Mouse (Mus musculus): Measurements from ENCODE around the gene Krtap5-2.
"Not testable (repeated sequence)": the region's sequence is repeated elsewhere in the genome, so short reads cannot be mapped to it uniquely, and the experiment has no call there.

The Krtap5-2 gene

DNA sequence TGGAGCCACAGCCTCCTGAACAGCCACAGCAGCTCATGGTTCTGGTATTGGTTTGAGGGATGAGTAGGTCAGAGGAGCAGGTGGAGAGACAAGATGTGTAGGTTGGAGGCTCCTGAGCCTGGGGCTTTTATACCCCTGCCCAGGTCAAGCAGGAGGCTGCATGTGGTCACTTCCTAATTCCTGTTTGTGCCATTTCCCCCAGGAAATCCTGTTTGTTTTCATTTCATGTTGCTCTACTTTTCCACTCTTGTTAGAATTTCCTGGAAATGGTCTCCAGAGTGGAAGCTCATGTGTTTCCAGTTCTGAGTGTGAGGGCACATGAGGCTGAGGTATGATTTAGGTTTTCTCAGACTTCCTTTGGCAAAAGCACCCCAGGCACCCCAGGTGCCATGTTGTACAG, at the start of gene Krtap5-2:
Gene Krtap5-2, minus strand, starts transcription at position 101 of the 400 bp plus-strand sequence.
- DNase-seq, result not testable (repeated sequence)

GRCm38 (mm10) chr7:142224518-142224917, 48.7 kb upstream of the Krtap5-2 start:
- DNase-seq, result no peak

DNA sequence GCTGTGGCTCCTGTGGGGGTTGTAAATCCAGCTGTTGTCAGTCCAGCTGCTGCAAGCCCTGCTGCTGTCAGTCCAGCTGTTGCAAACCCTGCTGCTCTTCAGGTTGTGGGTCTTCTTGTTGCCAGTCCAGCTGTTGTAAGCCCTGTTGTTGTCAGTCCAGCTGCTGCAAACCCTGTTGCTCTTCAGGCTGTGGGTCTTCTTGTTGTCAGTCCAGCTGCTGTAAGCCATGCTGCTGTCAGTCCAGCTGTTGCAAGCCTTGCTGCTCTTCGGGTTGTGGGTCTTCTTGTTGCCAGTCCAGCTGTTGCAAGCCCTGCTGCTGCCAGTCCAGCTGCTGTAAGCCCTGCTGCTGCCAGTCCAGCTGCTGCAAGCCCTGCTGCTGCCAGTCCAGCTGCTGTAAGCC, 36.3 kb upstream of the Krtap5-2 start:
- not testable (repeated sequence) for DNase-seq

DNA sequence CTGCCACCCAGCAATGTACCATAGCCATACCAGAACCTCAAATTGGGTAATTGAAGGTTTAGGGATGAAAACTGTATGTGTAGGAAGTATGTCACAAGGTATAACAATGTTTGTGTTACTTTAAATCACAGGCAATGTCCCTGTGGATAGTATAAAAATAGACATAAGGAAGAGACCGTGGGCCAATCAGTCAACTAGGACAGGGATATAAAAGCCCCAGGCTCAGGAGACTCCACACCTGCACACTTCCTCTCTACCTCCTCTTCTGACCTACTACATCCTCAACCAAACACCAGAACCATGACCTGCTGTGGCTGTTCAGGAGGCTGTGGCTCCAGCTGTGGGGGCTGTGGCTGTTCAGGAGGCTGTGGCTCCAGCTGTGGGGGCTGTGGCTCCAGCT, 35.8 kb upstream of the Krtap5-2 start, which contains the start of gene Gm7579:
Gene Gm7579, plus strand, starts transcription at position 301 of the 400 bp plus-strand sequence.
- no peak for DNase-seq

- DNase-seq, result not testable (repeated sequence)
Observed at GRCm38 (mm10) chr7:142206891-142207290, 31.1 kb upstream of the Krtap5-2 start.

- no peak for DNase-seq
Observed at GRCm38 (mm10) chr7:142205488-142205887, 29.7 kb upstream of the Krtap5-2 start.

- DNase-seq, result no peak
Observed at GRCm38 (mm10) chr7:142201064-142201463, 25.3 kb upstream of the Krtap5-2 start, which contains the start of gene Krtap5-3. Krtap5-3 (plus strand) TSS chr7:142201364.

GRCm38 (mm10) chr7:142198748-142199147, 22.9 kb upstream of the Krtap5-2 start:
- DNase-seq, result no peak

DNA sequence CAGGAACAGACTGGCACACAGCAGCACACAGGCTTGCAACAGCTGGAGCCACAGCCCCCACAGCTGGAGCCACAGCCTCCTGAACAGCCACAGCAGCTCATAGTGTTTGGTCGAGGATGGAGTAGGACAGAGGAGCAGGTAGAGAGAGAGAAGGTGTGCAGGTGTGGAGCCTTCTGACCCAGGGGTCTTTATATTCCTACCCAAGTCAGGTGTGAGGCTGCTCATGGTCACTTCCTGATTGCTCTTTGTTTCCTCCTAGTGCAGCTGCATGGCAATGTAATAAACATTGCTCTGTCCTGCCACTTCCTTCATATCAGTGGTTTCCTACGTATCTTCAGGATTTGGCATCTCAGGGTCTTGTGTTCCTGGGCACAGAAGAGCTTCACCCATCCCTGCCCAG, 14.5 kb upstream of the Krtap5-2 start, which contains the start of gene Gm10153:
Gene Gm10153, minus strand, starts transcription at position 101 of the 400 bp plus-strand sequence.
- no peak for DNase-seq

DNA sequence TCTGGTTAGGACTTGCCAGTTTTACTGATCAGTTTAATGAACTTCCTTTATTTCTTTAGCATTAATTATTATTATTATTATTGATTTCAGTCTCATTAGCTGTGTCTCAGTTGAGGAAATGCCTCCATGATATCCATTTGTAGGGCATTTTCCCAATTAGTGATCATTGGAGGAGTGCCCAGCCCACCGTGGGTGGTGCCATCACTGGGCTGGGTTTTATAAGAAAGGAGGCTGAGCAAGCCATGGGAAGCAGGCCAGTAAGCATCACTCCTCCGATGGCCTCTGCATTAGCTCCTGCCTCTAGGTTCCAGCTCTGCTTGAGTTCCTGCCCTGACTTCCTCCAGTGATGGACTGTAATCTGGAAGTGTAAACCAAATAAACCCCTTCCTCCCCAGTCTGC, 12.4 kb upstream of the Krtap5-2 start:
- no peak for DNase-seq

DNA sequence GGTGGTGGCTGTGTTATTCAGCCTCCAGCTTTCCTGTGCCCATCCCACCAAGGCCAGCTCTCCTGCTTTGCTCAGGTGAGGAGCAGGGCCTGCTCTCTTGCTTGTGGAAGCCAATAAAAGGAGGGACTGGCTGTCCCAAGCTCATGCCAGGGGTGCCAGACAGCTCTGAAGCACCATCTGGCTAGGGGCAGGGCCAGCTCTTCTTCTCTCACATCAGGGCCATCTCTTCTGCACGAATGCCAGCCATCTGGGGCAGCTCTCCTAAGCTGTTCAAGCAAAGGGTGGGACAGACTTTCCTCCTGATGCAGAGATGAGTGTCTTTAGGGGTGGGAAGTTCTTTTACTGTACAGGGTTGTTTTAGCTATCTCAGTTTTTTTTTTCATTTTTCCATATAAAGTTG, 5.2 kb upstream of the Krtap5-2 start:
- no peak for DNase-seq

DNA sequence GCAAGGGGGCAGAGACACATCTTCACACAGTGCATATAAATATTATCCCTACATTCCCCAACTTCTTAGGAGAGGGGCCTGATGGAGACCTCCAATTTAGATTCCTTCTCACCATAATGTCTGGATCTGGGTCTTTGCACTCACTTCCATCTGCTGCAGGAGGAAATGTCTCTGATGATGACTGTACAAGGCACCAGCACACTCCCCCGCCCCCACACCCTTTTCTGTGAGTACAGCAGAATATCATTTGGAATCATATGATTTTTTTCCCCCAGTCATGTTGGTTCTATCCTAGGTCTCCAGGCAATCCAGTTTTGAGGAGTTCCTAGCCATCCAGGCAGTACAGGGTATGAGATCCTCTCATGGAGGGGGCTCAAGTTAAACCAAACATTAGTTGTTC, 2.9 kb upstream of the Krtap5-2 start:
- no peak for DNase-seq

- no peak for DNase-seq
Observed at GRCm38 (mm10) chr7:142169836-142170235, 6.0 kb downstream of the Krtap5-2 start.

DNA sequence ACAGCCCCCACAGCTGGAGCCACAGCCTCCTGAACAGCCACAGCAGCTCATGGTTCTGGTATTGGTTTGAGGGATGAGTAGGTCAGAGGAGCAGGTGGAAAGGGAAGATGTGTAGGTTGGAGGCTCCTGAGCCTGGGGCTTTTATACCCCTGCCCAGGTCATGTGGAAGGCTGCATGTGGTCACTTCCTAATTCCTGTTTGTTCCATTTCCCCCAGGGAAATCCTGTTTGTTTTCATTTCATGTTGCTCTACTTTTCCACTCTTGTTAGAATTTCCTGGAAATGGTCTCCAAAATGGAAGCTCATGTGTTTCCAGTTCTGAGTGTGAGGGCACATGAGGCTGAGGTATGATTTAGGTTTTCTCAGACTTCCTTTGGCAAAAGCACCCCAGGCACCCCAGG, 10.2 kb downstream of the Krtap5-2 start, which contains the start of gene Gm4553:
Gene Gm4553, minus strand, starts transcription at position 101 of the 400 bp plus-strand sequence.
- not testable (repeated sequence) for DNase-seq

DNA sequence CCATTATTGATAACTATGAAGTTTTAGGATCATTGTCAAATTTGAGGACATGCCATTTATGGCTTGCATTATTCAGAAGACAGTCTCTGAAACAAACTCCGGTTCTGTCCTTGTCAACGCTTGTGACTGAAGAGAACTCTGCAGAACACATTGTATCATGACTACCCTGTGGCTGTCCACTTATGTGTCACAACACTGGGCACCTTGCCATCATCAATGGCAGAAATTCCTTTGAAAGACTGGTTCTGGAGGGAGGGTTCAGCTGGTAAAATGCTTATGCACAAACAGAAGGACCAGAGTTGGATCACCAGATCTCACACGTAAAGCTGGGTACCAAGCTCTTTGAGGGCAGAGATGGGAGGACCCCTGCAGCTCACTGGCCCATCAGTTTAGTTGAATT, 16.4 kb downstream of the Krtap5-2 start:
- DNase-seq, result no peak

DNA sequence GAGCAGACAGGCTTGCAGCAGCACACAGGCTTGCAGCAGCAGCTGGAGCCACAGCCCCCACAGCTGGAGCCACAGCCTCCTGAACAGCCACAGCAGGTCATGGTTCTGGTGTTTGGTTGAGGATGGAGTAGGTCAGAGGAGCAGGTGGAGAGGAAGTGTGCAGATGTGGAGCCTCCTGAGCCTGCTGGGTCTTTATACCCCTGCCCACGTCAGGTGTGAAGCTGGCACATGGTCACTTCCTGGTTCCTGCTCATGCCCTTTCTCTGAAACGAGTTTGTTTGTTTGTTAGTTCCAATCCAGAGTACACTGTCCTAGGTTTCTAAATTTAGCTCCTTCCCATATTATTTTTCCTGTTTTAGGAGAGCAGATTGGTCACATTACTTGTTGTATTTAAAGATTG, 18.8 kb downstream of the Krtap5-2 start, which contains the start of gene Gm29735:
Gene Gm29735, minus strand, starts transcription at position 101 of the 400 bp plus-strand sequence.
- DNase-seq, result not testable (repeated sequence)

GRCm38 (mm10) chr7:142155308-142155707, 20.5 kb downstream of the Krtap5-2 start:
- DNase-seq, result no peak

DNA sequence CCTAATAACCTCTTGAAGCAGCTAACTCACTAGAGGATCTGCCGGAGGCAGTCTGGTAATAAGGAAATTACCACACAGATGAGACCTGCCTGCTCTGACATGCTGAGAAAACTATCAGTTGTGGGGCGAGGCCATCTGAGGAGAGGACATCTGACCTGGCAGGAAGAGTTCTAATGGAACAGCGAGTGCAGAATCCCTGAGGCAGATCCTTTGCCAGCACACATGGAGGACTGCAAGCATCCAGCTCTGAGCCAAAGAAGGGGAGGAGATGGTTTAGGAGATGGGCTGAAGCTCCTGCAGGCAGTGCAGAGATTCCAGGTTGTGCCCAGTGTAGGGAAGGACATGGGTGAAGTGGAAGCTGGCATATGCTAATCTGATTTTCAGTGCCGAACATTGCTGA, 23.6 kb downstream of the Krtap5-2 start:
- no peak for DNase-seq

GRCm38 (mm10) chr7:142148633-142149032, 27.2 kb downstream of the Krtap5-2 start:
- DNase-seq, result no peak

DNA sequence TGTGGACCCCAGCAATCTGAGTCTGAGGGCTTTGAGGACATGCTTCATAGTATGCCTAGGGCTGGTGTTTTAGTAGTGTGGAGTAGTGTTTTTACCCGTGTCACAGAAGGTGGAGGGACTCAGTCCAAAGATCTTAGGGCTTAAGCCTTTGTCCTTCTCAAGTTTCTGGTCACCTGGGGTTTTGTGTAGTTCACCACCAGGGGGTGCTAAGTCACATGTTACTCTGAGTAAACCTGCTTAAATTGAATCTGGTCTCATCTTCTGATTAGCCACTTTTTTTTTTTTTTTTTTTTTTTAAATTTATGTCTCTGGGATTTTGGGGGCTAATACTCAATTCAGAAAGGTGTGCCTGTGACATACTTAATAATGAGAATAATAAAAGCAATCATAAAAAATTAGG, 29.8 kb downstream of the Krtap5-2 start:
- DNase-seq, result peak; percentile 32

GRCm38 (mm10) chr7:142145413-142145940, 30.3 kb downstream of the Krtap5-2 start:
- DNase-seq, result no peak

GRCm38 (mm10) chr7:142144507-142144906, 31.3 kb downstream of the Krtap5-2 start, which contains the start of gene Gm45337:
Gm45337 (minus strand) TSS chr7:142144607.
- DNase-seq, result no peak

DNA sequence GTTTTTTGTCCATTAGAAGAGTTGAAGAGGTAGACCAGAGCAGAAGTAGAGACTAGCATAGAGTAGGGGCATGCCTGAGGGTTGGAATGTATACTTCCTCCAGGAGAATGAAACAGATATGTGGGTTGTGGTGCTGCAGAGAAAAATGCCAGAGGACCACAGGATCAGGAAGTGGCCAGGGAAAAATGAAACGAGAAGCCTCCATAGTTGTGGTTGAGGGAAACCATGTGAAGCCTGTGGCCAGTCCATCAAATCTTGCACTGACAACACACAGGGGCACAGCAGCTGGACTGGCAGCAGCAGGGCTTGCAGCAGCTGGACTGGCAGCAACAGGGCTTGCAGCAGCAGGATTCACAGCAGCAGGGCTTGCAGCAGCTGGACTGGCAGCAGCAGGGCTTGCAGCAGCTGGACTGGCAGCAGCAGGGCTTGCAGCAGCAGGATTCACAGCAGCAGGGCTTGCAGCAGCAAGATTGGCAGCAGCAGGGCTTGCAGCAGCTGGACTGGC, 32.2 kb downstream of the Krtap5-2 start:
- DNase-seq, result not testable (repeated sequence)

DNA sequence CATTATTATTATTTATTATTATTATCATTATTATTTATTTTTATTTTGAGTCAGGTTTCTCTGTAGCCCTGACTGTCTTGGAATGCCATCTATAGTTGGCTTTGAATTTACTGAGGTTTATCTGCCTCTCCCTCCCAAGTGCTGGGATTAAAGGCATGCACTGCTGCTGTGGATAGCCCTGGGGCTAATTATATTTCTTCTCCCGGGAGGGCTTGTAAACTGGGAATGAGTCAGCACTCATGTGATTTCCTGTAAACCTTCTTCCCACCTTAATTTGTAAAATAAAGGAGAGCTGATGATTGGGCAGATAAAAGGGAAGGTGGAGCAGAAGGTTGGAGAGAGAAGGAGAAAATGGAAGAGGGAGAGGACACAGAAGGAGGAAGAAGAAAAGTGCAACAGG, 35.1 kb downstream of the Krtap5-2 start:
- no peak for DNase-seq

- DNase-seq, result not testable (repeated sequence)
Observed at GRCm38 (mm10) chr7:142135934-142136333, 39.9 kb downstream of the Krtap5-2 start, which contains the start of gene Gm39115. Gm39115 (minus strand) TSS chr7:142136034.
